Mouse (Mus musculus) yolk sac, embryonic 10.5 days (tissue): Measurements from ENCODE around the gene Akap6.
"Not testable (repeated sequence)": the region's sequence is repeated elsewhere in the genome, so short reads cannot be mapped to it uniquely, and the experiment has no call there.

Experiments
- DNase-seq: peaks from one replicate; pipeline ENCODE4 v3.0.0-alpha.2; 2017; ENCODE audit warnings: low spot score

The Akap6 gene

GRCm38 (mm10) chr12:52711857-52712640 lies 12.9 kb downstream of the Akap6 start:
- DNase-seq: no peak

GRCm38 (mm10) chr12:52718392-52718791 lies 19.2 kb downstream of the Akap6 start:
- no peak for DNase-seq

- DNase-seq: no peak
Measured at GRCm38 (mm10) chr12:52719232-52719631, 20.0 kb downstream of the Akap6 start.

GRCm38 (mm10) chr12:52719681-52720080 lies 20.5 kb downstream of the Akap6 start:
- no peak for DNase-seq

GRCm38 (mm10) chr12:52724039-52724615 lies 24.9 kb downstream of the Akap6 start:
- not testable (repeated sequence) for DNase-seq

GRCm38 (mm10) chr12:52726434-52727231 lies 27.4 kb downstream of the Akap6 start:
- DNase-seq: no peak

- DNase-seq: no peak
Measured at GRCm38 (mm10) chr12:52729396-52729795, 30.2 kb downstream of the Akap6 start.

GRCm38 (mm10) chr12:52735161-52735560 lies 36.0 kb downstream of the Akap6 start:
- peak; percentile 10 for DNase-seq

GRCm38 (mm10) chr12:52737151-52737550 lies 38.0 kb downstream of the Akap6 start:
- no peak for DNase-seq

- no peak for DNase-seq
Measured at GRCm38 (mm10) chr12:52739326-52739725, 40.1 kb downstream of the Akap6 start.

GRCm38 (mm10) chr12:52741801-52742200 lies 42.6 kb downstream of the Akap6 start:
- DNase-seq: no peak

GRCm38 (mm10) chr12:52750006-52750405 lies 50.8 kb downstream of the Akap6 start:
- no peak for DNase-seq

- no peak for DNase-seq
Measured at GRCm38 (mm10) chr12:52755649-52756048, 56.5 kb downstream of the Akap6 start.

GRCm38 (mm10) chr12:52757881-52758280 lies 58.7 kb downstream of the Akap6 start:
- DNase-seq: no peak

- DNase-seq: no peak
Measured at GRCm38 (mm10) chr12:52764046-52764445, 64.9 kb downstream of the Akap6 start.

GRCm38 (mm10) chr12:52764810-52765209 lies 65.6 kb downstream of the Akap6 start:
- no peak for DNase-seq

- DNase-seq: no peak
Measured at GRCm38 (mm10) chr12:52769561-52769960, 70.4 kb downstream of the Akap6 start.

- no peak for DNase-seq
Measured at GRCm38 (mm10) chr12:52771931-52772330, 72.7 kb downstream of the Akap6 start.

GRCm38 (mm10) chr12:52772494-52773280 lies 73.5 kb downstream of the Akap6 start:
- DNase-seq: no peak

- no peak for DNase-seq
Measured at GRCm38 (mm10) chr12:52773847-52774246, 74.7 kb downstream of the Akap6 start.

- DNase-seq: no peak
Measured at GRCm38 (mm10) chr12:52774382-52774781, 75.2 kb downstream of the Akap6 start.

GRCm38 (mm10) chr12:52780216-52780615 lies 81.0 kb downstream of the Akap6 start:
- no peak for DNase-seq
